Comparison of ENCODE assay signal across 8 mouse cellular contexts in the genomic region with DNA sequence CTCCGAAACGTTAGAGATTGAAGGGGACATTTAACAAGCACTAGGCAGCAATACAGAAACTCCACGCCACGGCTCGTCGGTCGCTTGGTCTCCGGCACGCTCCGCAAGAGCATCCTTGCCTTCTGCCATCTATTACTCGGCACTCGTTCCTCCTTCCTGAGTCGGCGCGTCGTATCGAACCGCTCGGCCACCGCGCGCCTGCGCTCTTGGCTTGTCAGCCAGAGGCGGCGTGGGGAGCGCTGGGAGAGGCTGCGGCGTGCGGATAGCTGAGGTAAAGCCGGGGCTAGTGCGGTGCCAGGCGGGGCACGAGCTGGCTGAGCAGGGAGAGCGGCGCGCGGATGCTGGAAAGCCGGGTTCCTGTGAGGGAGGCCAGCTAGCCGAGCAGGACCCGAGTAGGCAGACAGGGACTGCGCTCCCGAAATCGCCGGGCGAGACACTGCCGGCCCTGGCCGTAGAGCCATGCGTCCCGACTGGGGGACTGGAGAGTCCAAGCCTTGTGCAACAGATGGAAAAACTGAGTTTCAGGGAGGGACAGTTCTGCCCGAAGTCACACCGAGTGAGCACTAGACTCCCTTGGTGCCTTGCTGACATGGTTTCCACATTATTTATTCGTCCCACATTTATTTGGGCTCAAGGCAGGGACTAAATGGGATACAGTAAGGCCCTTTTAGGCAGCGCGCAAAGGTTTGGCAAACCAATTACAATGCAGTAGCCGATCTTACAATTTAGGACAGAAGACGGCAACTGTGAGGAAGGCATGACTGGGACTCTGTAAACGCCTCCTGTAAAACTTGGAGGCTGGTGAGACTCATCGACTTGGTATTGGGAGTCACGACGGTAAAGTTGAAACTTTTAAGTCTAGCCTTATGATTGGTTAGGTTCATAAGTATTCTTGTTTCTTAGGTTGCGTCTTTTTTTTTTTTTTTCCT. TPM values are rescaled to one million over a fixed set of nuclear protein-coding genes. Genes with fewer than 3 reads are reported as not detected.
DNase-seq lines count a peak whose midpoint lies in the region; ATAC-seq lines count a peak whose summit lies in the region.

A gene (plus strand): TSS at position 197 of the 929 bp plus-strand sequence.

- peak within 1 kb of the TSS; percentile 84 for H3K9ac ChIP-seq in heart, embryonic 15.5 days
- peak within 1 kb of the TSS; percentile 91 for H3K9ac ChIP-seq in liver, embryonic 15.5 days
- H3K9ac ChIP-seq in neural tube, embryonic 12.5 days = peak within 1 kb of the TSS; percentile 81

- H3K27ac ChIP-seq in forebrain, embryonic 10.5 days = peak within 1 kb of the TSS; percentile 89
- H3K27ac ChIP-seq in heart, embryonic 15.5 days = no peak within 1 kb of the TSS
- peak within 1 kb of the TSS; percentile 84 for H3K27ac ChIP-seq in liver, embryonic 15.5 days (replicated peaks)
- H3K27ac ChIP-seq in neural tube, embryonic 12.5 days = peak within 1 kb of the TSS; percentile 54

- peaks cover 26% of the 10 kb centered on the region for H3K36me3 ChIP-seq in forebrain, embryonic 10.5 days (replicated peaks)
- H3K36me3 ChIP-seq in heart, embryonic 15.5 days = peaks cover 17% of the 10 kb centered on the region; the same call in 1 of the 2 replicates
- H3K36me3 ChIP-seq in liver, embryonic 15.5 days (replicated peaks) = peaks cover 19% of the 10 kb centered on the region
- peaks cover 17% of the 10 kb centered on the region for H3K36me3 ChIP-seq in neural tube, embryonic 12.5 days

- H3K27me3 ChIP-seq in forebrain, embryonic 10.5 days (ENCODE audit: poor library complexity, severe bottlenecking) = no peaks in the 10 kb centered on the region
- no peaks in the 10 kb centered on the region for H3K27me3 ChIP-seq in heart, embryonic 15.5 days
- no peaks in the 10 kb centered on the region; the same call in 1 of the 2 replicates for H3K27me3 ChIP-seq in liver, embryonic 15.5 days
- H3K27me3 ChIP-seq in neural tube, embryonic 12.5 days (replicated peaks) = no peaks in the 10 kb centered on the region

- peak; percentile 87 for DNase-seq in c-Kit-negative CD71-positive TER-119-positive erythroid progenitor cells, embryonic 14.5 days (ENCODE audit: low read depth, low spot score)
- DNase-seq in forebrain, embryonic 10.5 days (ENCODE audit: extremely low spot score, low spot score) = peak; percentile 89
- peak; percentile 90 to 94 for DNase-seq in kidney, postnatal 36 days
- DNase-seq in telencephalon, adult 2 months (ENCODE audit: low read depth, low spot score) = peak; percentile 90

- peak within 1 kb of the TSS; percentile 94 for H3K4me3 ChIP-seq in forebrain, embryonic 10.5 days
- H3K4me3 ChIP-seq in heart, embryonic 15.5 days = peak within 1 kb of the TSS; percentile 84
- peak within 1 kb of the TSS; percentile 83 for H3K4me3 ChIP-seq in liver, embryonic 15.5 days (replicated peaks)
- H3K4me3 ChIP-seq in neural tube, embryonic 12.5 days = peak within 1 kb of the TSS; percentile 88

- WGBS in forebrain, embryonic 10.5 days = under 1% methylated on average over 61 of the region's 61 CpGs
- under 1% methylated on average over 61 of the region's 61 CpGs for WGBS in heart, embryonic 15.5 days
- under 1% methylated on average over 61 of the region's 61 CpGs for WGBS in liver, embryonic 15.5 days (ENCODE audit: insufficient replicate concordance)
- 1% methylated on average over 61 of the region's 61 CpGs for WGBS in neural tube, embryonic 12.5 days

- peak within 1 kb of the TSS; percentile 72 for H3K4me2 ChIP-seq in heart, embryonic 15.5 days
- peak within 1 kb of the TSS; percentile 90 for H3K4me2 ChIP-seq in liver, embryonic 15.5 days
- H3K4me2 ChIP-seq in neural tube, embryonic 12.5 days (replicated peaks) = peak within 1 kb of the TSS; percentile 77

- no peaks in the 10 kb centered on the region for H3K9me3 ChIP-seq in forebrain, embryonic 10.5 days
- H3K9me3 ChIP-seq in heart, embryonic 15.5 days (replicated peaks) = no peaks in the 10 kb centered on the region
- H3K9me3 ChIP-seq in liver, embryonic 15.5 days (replicated peaks) = no peaks in the 10 kb centered on the region
- H3K9me3 ChIP-seq in neural tube, embryonic 12.5 days = no peaks in the 10 kb centered on the region

- ATAC-seq in CD4-positive, CD25-positive, alpha-beta regulatory T cell, adult 4 months = peak; percentile 98
- ATAC-seq in heart, embryonic 15.5 days (replicated peaks; ENCODE audit: insufficient number of reproducible peaks, insufficient read depth, low FRiP score, low read depth) = peak; percentile 95
- ATAC-seq in liver, embryonic 15.5 days (ENCODE audit: insufficient read depth) = peak; percentile 97
- peak; percentile 93 for ATAC-seq in neural tube, embryonic 12.5 days (ENCODE audit: low FRiP score, low read depth)

- H3K4me1 ChIP-seq in forebrain, embryonic 10.5 days = peaks cover 12% of the 10 kb centered on the region
- peaks cover 9% of the 10 kb centered on the region for H3K4me1 ChIP-seq in heart, embryonic 15.5 days (replicated peaks)
- peaks cover 45% of the 10 kb centered on the region for H3K4me1 ChIP-seq in liver, embryonic 15.5 days (replicated peaks)
- H3K4me1 ChIP-seq in neural tube, embryonic 12.5 days = peaks cover 7% of the 10 kb centered on the region; the same call in 1 of the 2 replicates

RNA-seq across cellular contexts. Expression of the gene that starts here (rescaled TPM):
- polyA plus RNA-seq in CD4-positive, CD25-positive, alpha-beta regulatory T cell, adult 4 months (2017; shearing (Covaris generic)) = 10 to 100 TPM; 33.7 to 39.2 TPM
- polyA plus RNA-seq in forebrain, embryonic 10.5 days (2016; fragmentation: Nextera tagmentation; extraction: Ambion mirVana) = 52.1 and 55.5 TPM in 2 replicates
- 19.8 and 24.6 TPM in 2 replicates for polyA plus RNA-seq in heart, embryonic 15.5 days (2015; fragmentation: Nextera tagmentation; extraction: Ambion mirVana)
- 22.9 and 23.3 TPM in 2 replicates for polyA plus RNA-seq in liver, embryonic 15.5 days (2015; fragmentation: Nextera tagmentation; extraction: Ambion mirVana)
- polyA plus RNA-seq in neural tube, embryonic 12.5 days (2016; fragmentation: Nextera tagmentation; extraction: Ambion mirVana) = 45.4 and 48.6 TPM in 2 replicates
